Mouse (Mus musculus): Measurements from ENCODE around the gene Chtf18.
"Not testable (repeated sequence)": the region's sequence is repeated elsewhere in the genome, so short reads cannot be mapped to it uniquely, and the experiment has no call there.

The Chtf18 gene

DNA sequence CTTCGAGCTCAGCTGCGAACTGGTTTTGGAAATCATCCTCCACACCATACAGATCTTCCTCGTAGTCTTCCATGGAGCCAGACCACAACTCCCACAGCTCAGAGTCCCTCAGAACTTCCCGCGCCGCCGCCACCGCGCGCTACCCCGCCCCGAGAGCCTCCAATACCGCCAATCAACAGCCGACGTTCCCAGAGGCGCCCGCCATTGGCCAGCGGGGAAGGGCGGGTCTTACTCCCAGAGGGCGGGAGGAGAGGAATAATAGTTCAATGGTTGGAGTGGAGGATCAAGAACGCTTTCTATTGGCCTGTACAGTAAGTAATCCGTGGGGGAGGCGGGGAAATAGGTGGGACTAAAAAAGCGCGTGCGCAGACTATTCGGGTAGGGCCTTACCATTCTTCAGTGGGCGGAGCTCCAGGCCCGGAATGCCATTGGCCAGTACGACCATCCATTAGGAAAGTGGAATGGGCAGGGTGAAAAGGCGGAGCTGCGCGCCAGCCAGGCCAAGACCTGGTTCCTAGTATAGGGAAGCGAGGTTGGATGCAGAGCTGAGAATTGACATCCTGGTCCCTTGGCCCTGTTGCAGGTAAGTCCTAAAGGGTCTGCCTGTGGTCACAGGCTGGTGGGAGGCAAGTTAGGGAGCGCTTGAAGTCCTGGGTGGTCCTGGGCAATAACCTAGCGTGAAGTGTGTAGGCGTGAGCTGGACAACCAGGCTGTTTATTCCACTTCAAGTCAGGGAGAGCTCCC lies at the start of gene Chtf18, which contains the start of gene Rpusd1:
TSS of gene Chtf18 (minus strand) at position 155 of the 744 bp plus-strand sequence.
TSS of gene Rpusd1 (plus strand) at position 406 of the 744 bp plus-strand sequence.
- peak; percentile 100 for DNase-seq

DNA sequence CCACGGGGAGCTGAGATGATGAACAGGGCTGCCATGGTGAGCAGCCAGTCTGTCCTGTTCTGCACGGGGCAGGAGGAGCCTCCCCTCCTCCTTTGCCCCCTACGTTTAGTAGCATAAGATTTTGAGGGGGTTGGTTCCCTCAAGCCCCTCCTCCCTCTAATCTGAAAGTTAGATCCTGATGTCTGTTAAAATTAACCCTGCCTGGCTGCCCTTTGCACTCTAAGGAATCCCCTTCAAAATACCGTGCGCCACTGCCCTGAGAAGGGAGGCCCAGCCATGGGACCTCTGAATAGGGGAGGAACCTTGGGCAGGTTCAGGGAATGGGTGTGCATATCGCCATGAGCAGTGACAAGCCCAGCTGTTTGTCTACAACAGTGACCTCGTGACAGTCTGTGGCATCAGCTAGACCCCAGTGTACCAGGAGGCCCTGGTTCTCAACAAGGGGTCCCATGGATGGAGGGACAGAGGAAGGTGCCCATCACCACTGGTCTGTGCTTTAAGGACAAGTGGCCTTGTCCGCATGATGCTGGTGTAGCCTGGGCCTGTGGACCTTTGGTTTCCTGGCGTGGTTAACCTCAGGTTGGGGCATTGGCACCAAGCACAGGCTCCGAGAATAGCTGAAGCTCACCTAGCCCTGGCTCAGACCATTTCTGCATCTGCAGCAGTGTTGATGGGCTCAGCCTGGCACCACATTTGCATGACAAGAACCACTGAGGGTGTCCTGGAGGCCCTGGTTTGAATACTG lies 48.3 kb upstream of the Chtf18 start:
- DNase-seq = peak; percentile 86

DNA sequence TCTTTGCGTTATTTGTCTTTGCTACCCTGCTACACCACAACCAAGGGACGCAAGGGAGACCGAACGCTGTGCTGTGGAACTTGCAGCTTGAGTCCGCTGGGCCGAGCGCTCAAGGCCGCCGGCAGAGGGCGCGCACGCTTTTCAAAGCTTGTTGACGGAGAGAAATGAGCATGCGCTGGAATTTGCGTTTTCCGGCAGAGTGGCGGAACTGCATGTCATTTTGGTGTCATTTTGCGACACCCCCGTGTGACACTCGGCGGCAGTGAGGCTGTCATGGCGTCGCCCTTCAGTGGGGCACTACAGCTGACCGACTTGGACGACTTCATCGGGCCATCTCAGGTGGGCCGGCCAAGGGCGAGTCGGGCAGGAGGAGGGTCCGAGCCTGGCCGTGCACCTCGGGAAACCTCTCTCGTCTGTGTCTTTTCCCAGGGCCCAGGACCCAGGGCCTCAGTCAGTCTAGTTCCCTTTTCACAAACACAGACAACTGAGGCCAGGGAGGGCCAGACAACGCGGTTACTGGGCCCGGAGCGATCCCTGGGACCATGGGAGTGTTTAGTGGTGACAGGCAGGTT lies 46.4 kb upstream of the Chtf18 start, which contains the start of gene Narfl:
TSS of gene Narfl (plus strand) at position 228 of the 572 bp plus-strand sequence.
- DNase-seq = peak; percentile 99

DNA sequence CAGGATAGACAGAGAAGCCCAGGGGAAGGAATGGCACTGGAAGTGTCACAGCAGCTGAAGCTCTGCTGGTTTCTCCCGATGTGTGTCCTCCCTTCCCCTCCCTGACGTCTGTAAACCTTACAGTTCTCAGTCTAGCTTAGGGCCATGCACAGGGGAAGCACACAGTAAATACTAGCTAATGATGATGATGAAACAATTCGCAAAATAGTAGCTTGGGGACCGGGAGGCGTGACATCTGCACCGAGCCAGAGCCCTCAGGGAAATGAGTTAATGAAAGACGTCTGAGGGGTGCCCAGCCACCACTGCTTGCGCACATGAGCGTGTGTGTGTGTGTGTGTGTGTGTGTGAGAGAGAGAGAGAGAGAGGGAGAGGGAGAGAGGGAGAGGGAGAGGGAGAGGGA lies 42.1 kb upstream of the Chtf18 start:
- no peak for DNase-seq

DNA sequence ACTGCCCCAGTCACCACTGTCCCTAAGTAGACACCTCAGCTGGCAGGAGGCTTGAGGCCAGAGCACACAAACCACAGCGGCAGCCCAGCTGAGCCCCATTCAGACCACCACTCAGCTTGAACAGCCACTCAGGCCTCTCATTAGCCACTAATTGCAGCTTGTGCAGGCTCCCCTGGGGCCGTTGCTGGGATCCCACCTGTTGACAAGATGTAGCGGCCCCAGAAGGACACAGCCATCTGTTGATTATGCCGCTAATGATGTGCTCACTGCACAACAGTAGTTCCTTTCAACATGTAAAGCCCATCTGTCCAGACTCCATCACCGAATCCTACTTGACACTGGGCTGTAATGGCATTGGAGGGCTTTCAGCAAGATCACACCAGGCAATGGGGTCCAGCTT lies 38.7 kb upstream of the Chtf18 start:
- no peak for DNase-seq

DNA sequence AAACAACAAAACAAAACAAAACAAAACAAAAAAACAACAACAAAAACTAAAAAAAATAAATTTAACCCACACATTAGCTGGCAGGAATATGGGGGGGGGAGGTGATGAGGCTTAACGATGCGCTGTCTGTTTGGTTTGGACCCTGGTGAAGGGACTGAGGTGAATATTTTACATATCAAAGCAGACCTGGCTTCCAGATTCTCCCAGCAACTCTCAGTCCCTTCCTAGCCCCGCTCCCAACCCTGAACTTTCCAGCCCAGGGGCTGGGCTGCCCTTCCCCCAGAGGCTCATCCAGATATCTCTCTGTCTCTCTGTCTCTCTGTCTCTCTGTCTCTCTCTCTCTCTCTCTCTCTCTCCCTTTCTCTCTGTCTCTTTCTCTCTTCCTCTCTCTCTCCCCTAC lies 35.4 kb upstream of the Chtf18 start:
- no peak for DNase-seq

DNA sequence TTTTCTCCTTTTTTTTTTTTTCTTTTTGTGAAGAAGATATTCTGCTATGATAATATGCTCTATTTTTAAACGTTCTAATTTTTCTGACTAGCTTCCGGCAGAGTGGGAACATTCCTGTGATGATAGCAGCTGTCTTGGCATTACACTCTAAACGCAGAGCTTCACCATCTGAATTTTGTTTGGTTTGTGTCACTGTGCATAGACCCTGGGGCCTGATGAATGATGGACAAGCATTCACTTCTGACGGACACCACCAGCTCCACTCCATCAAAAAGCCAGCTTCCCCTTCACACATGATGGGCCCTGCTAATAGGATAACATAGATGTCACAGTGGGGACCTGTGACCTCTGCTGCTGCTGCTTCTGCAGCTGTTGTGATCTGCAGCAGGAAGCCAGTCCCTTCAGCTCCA lies 34.3 kb upstream of the Chtf18 start:
- peak; percentile 92 for DNase-seq

DNA sequence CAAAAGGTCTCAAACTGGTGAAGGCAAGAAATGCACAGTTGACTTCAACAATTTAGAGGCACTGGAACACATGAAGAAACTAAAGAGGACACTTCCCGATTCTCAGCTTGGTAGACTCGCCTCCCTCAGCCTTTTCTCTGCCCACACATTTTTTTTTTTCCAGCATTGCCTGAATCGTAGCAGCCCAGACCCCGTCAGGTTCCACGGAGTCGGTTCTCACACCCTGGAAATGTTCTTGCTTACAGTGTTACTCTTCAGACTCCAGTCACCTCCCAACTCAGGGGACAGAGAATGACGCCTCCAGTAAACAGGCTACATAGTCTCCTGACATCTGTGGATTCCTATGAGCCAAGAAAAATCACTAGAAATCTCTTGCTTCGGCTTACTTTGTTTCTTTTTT lies 32.9 kb upstream of the Chtf18 start:
- no peak for DNase-seq

DNA sequence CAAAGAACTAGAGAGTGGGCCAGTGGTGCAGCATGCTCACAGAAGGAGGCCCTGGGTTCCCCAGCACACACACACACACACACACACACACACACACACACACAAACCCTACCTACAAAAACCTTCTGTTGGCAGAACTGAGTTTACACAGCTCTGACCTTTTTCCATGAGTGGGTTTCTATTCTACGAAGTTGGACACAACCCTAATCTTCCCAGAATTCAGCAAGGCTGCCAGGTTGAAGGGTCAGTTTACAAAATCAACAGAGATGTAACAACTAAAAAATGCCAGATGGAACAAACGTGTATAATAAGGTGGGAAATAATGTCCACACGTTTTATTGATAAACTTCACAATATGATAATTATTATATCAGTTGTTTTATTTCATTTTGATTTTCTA lies 30.5 kb upstream of the Chtf18 start:
- DNase-seq = no peak

DNA sequence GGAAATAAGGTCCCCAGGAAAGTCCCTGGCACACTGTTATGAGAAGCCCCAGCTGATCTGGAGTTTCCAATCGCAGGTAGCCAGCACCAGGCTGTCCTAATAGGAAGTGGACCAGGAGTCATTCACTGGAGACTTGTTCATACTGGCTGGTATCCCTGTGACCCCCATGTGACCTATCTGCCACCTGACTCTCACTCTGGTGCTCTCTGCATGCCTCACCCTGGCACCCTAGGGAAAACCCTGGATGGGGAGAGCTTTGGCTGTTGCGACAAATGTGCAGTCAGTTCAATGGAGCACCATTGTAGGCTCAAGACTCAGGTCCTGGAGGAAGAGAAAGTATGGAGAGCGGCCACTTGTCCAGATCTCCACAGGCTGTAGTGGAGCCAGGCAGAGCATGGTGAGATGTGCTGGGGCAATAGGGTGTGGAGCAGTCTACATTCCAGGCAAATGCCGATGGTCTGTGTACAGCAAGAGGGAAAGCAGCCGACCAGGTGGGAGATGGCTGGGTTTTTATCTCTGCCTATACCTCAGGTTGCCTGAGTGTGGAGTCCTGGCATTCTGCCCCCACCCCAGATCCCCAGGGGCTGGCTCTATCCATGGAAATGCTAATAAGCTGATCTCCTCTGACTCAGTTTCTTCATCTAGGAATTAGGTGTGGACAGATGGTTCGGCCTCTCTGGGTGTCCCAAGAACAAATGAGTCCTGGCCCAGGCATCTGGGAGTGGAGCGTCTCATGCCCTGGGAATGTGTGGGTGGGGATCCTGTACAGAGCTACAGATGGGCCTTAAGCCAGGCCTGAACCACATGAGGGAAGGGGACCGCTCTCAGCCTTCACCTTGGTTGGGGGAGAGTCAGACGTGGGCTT lies 29.4 kb upstream of the Chtf18 start:
- DNase-seq = peak; percentile 94

DNA sequence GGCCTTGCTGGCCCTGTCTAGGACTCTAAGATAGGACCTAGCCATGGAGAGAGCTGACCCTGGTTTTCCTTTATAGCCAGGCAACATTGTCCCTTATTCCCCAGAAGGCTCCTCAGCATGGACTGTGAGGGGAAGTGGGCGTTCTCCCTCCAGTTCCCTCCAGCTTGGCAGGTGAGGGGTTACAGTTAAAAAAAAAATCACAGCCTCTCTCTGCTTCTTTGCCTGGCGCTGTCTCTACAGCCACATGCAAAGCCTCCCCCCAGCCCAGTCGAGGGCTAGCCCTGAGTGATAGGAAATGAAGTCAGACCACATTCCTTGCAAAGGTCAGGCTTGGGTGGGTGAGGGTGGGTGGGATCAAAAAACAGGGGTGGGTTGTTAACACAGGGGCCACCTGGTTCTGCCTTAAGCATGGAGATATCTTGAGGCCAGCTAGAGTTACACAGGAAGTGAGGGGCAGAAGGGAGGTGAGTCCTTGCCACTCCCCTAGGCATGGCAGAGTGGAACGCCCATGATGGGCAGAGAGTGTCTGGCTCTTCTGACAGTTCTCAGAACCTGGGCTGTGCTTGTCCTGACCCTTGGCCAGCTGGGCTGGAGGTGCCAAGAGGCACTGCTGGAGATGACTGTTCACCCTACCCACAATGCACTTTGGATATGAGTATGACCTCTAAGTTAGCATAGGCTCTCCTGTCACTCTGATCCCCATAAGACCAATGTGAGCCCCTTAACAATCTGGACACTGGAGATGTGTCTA lies 28.6 kb upstream of the Chtf18 start:
- DNase-seq = no peak

DNA sequence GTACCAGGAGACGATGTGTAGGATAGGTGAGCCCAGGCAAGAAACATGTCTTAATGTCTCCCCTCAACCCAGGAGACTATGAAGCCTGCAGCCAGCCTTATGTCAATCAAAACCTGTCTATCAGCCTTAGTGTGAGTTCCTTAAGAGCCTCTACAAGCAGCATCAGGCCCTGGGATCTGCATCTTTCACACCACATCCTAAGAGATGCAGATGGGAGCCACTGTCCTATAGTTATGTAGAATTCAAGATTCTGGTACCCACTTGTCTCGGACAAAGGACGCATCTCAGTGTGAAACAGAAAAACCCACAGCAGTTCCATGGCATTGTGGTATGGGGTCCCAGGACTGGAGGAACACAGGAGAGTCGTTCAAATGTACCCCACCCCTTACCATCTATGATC lies 27.9 kb upstream of the Chtf18 start:
- no peak for DNase-seq

DNA sequence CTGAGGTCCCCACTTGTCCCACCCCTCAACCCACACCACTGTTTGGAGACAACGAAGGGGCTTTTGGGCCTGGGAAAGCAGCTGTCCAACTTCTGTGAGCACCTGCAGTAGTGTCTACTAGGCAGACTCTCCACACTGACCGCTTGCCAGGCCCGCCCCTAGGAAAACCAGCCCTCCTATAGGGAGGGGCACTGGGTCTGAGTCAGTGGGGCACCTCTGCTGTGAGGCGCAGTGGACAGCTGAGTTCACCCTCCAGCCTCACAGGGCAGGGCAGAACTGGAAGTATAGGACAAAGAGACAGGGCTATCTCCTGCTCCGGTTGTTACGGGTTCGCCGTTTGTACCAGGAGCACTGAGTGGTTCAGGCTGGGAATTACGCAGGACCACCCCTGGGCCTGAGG lies 27.0 kb upstream of the Chtf18 start, which contains the start of gene Msln:
TSS of gene Msln (minus strand) at position 138 of the 400 bp plus-strand sequence.
- DNase-seq = no peak

DNA sequence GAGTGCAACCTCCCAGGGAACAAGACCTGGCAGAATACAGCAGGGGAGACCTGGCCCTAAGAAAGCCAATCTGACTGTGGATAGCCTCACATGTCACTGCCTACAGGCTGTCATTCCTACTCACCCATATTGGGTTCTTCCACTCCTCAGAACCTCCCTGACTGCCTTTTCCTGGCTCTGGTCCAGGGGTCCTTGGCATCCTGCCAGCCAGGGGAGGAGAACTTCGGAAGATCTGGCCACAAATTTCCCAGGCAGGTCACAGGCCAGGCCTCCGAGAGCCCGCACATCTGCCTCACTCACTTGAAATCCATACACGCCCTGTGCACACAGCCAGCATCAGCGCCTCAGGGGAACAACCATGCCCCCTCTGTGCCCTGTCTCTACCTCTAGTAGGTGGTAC lies 24.2 kb upstream of the Chtf18 start:
- DNase-seq = no peak

DNA sequence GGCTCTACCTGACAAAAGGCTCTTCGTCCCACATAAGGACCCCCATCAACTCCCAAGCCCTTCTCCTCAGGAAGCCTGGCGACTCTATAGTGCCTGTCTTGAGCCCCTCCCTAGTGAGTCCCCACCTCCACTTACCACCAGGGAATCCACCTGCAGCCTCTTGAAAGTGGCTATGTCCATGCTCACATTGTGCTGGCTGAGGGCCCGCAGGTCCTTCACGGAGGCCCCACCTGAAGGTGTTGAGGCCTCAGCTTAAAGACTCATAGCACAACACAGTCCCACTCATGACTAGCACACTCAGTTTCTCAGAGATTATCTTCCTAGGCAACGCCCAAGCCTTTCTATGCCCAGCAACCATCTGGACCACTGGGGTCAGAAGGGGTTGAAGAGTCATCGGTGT lies 22.1 kb upstream of the Chtf18 start:
- no peak for DNase-seq

DNA sequence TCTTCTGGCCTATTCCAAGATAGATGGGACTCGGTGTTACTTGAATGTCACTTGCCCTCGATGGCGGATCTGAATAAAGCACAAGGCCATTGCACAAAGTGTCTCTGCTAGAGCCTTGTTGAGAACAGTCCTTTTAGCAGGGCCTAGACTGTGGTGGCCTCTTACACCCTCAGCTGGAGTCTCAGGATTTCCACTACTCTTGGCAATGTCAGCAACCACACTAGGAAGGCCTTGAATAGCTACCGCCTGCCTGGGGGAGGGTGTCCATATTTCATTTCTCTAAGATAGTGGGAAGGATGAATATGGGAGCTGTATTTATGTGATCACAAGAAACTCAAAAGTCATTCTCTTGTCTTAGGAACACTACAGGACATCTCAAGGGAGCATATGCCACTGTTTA lies 21.0 kb upstream of the Chtf18 start:
- DNase-seq = no peak

DNA sequence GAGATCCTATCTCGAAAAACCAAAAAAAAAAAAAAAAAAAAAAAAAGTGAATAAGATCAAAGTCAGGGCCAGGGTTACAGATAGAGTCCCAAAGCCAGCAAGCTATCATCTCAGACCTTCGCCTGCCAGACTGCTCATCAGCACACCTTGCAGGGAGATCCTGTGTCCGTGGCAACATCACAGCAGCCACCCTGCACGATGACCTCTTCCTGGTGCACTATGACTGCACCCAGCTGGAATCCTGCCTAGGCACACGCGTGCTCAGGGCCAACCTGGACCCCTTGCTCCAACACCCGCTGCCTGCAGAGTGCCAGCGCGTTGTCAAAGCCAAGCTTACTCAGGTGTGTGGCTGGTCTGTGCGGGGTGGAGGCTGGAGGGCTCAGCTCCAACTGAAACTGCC lies 17.1 kb upstream of the Chtf18 start:
- no peak for DNase-seq

DNA sequence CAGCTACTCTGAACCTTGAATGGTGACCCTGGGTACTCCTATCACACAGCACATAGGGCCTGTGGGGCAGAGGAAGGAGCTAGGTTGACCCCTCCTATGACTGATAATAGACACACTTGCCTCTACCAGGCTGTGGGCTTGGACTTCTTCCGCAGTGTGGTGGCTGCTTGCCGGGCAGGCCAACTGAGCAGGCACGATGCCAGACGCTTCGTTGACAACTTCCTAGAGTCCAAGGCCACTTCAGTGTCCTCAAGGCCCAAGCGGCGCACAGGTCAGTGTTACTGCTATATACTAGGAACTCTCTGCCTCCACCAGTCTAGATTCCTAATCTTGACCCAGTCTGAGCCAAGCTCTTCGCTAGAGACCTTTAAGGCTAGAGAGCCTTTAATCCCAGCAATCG lies 16.6 kb upstream of the Chtf18 start:
- no peak for DNase-seq

DNA sequence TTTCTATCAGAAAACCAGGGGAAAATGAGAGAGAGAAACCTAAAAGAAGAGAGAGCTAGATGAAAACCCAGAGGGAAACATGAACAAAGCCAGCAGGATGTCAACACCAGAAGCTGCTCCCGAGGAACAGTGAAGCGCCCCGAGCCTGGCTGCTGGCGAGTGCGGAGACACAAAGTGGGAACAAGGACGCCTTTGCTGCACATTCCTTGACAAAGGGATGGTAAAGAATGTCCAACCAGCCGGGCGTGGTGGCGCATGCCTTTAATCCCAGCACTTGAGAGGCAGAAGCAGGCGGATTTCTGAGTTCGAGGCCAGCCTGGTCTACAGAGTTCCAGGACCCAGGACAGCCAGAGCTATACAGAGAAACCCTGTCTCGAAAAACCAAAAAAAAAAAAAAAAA lies 14.3 kb upstream of the Chtf18 start:
- DNase-seq = not testable (repeated sequence)

DNA sequence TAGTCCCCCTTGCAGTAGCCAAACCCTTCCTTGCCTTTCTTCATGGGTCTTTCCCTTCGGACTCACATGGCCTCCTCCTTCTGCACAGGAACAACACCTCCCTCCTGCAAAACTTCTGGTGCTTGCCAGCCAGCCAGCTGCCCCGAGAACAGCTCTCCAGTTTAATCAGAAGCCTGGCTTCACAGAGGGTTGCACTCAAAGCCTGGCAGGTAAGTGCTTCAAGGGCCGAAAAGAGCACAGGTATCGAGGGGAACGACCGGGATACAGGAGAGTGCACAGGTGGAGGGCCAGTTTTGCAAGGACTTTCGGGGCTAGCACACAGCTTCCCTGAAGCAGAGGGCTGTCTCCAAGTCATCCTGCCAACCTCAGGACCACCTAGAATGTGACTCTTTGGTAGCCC lies 11.6 kb upstream of the Chtf18 start:
- no peak for DNase-seq

DNA sequence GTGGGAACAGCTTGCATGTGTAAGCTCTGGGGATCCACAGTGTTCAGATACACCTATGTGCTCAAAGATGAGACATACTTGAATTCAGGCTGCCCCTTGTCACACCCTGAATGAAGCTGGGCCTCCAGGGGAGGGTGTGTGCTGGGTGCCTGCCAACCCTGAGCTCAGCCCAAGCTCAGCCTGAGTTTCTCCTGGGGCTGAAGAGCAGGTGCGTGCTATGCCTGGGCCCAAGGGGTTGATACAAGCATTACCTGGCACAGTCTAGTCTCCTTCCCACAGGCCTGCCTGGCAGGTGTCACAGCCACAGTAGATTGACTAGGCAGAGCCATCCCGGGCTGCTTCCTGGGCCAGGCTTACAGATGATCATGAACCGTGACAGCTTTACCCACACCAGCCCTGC lies 8.5 kb upstream of the Chtf18 start, which contains the start of gene Mslnl:
TSS of gene Mslnl (plus strand) at position 298 of the 400 bp plus-strand sequence.
- DNase-seq = no peak

DNA sequence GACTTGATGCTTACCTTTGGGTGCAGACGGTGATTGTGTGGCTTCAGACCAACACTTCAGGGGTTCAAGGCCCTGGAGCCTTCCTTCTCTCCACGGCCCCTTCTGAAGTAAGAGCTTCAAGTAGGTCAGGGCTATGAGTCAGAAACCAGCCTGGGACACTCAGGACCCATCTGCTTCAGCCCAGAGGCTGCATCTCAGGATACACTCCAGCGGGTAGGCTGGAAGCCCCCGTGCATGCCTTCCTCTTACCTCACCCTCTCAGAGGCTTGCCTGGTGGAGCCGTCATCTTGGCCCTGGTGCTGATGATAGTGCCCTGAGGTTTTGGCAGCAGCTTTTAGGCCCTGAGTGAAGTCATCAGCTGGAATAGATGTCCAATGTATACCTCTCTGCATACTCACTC lies 8.0 kb upstream of the Chtf18 start:
- no peak for DNase-seq

All from heart, adult 11 months (tissue).